Mouse (Mus musculus) CH12.LX (cell line): Measurements from ENCODE around the gene Chst15. TPM values are rescaled to one million over a fixed set of nuclear protein-coding genes. Genes with fewer than 3 reads are reported as not detected.

Source experiments
- DNase-seq: peaks from one replicate; pipeline ENCODE4 v3.0.0-alpha.2; 2013; ENCODE audit errors: extremely low read depth
- H3K27ac ChIP-seq: 2 replicates; pipeline ENCODE4 v1.5.1; 2012; ENCODE audit warnings: low read depth, mild to moderate bottlenecking, control low read depth, moderate library complexity; ENCODE audit not compliant: insufficient read depth
- H3K27me3 ChIP-seq: replicated peaks from 2 replicates; pipeline ENCODE3; 2012; ENCODE audit warnings: inconsistent platforms
- H3K36me3 ChIP-seq, 2 experiments: replicated peaks in 1 of 2; 2 replicates each; pipeline versions ENCODE3 to v1.6.1; 2012; ENCODE audit warnings: inconsistent platforms in 1 of 2, low read length in 1 of 2, mild to moderate bottlenecking in 1 of 2, mixed read lengths in 1 of 2, moderate library complexity in 1 of 2; ENCODE audit not compliant: control insufficient read depth in 1 of 2, insufficient read depth in 1 of 2
- H3K4me1 ChIP-seq, 2 experiments: 2 replicates each; pipeline ENCODE4 v1.6.1; 2012; ENCODE audit warnings: inconsistent platforms in 1 of 2, moderate library complexity in 1 of 2; ENCODE audit not compliant: insufficient read depth in 2 of 2, control insufficient read depth in 1 of 2
- H3K4me2 ChIP-seq: 2 replicates; pipeline ENCODE4 v1.6.1; 2012; ENCODE audit warnings: low read depth, mild to moderate bottlenecking, control low read depth; ENCODE audit not compliant: poor library complexity, insufficient read depth, severe bottlenecking
- H3K4me3 ChIP-seq, 3 experiments: fragments of 150-350 bp in 1 of 3; sonication (generic) in 1 of 3; replicated peaks in 1 of 3; 2 replicates each; pipeline versions ENCODE3 to v1.5.1; 2011 to 2012; ENCODE audit warnings: low read depth in 2 of 3, low read length in 2 of 3, mild to moderate bottlenecking in 2 of 3, moderate library complexity in 2 of 3, control low read depth in 1 of 3, improper control_type of control experiment in 1 of 3, inconsistent platforms in 1 of 3, mixed read lengths in 1 of 3; ENCODE audit not compliant: poor library complexity in 1 of 3
- H3K79me2 ChIP-seq: replicated peaks from 2 replicates; pipeline ENCODE4 v1.6.1; 2012; ENCODE audit warnings: mild to moderate bottlenecking, moderate library complexity; ENCODE audit not compliant: control insufficient read depth, poor library complexity, insufficient read depth, severe bottlenecking; ENCODE audit errors: extremely low read depth
- H3K9ac ChIP-seq: 2 replicates; pipeline ENCODE4 v1.6.1; 2012; ENCODE audit warnings: low read depth, mild to moderate bottlenecking, control low read depth, moderate library complexity; ENCODE audit not compliant: insufficient read depth
- H3K9me3 ChIP-seq: replicated peaks from 2 replicates; pipeline ENCODE3; 2012; ENCODE audit warnings: low read length, inconsistent platforms, mixed read lengths
- BHLHE40 ChIP-seq: IDR thresholded peaks from 2 replicates; pipeline ENCODE4 v1.6.1; 2011; ENCODE audit warnings: mild to moderate bottlenecking, low read depth, low read length, improper control_type of control experiment
- CHD2 ChIP-seq: IDR thresholded peaks from 2 replicates; pipeline ENCODE4 v1.6.1; 2011; ENCODE audit warnings: low read length, improper control_type of control experiment
- EP300 ChIP-seq: IDR thresholded peaks from 2 replicates; pipeline ENCODE4 v1.6.1; 2011; ENCODE audit warnings: low read length, improper control_type of control experiment
- ETS1 ChIP-seq: conservative IDR thresholded peaks from 2 replicates; pipeline ENCODE4 v1.6.1; 2012; ENCODE audit warnings: low read depth, mild to moderate bottlenecking, inconsistent platforms, low read length, improper control_type of control experiment, moderate library complexity
- GABPA ChIP-seq: IDR thresholded peaks from 2 replicates; pipeline ENCODE4 v1.6.1; 2012; ENCODE audit warnings: low read depth, low read length, improper control_type of control experiment, inconsistent platforms; ENCODE audit not compliant: insufficient replicate concordance
- JUND ChIP-seq: conservative IDR thresholded peaks from 2 replicates; pipeline ENCODE4 v1.6.1; 2011; ENCODE audit warnings: low read depth, low read length, improper control_type of control experiment
- MAFK ChIP-seq: IDR thresholded peaks from 2 replicates; pipeline ENCODE4 v1.6.1; 2011; ENCODE audit warnings: low read length, improper control_type of control experiment; ENCODE audit not compliant: insufficient replicate concordance
- MAX ChIP-seq: IDR thresholded peaks from 2 replicates; pipeline ENCODE4 v1.6.1; 2011; ENCODE audit warnings: low read length, improper control_type of control experiment
- MAZ ChIP-seq: IDR thresholded peaks from 2 replicates; pipeline ENCODE4 v1.6.1; 2012; ENCODE audit warnings: low read depth, mild to moderate bottlenecking, inconsistent platforms, low read length, improper control_type of control experiment, moderate library complexity
- MEF2A ChIP-seq: IDR thresholded peaks from 2 replicates; pipeline ENCODE4 v1.6.1; 2014; ENCODE audit warnings: low read depth, mild to moderate bottlenecking, inconsistent platforms, low read length, improper control_type of control experiment, borderline replicate concordance
- MXI1 ChIP-seq: IDR thresholded peaks from 2 replicates; pipeline ENCODE4 v1.6.1; 2011; ENCODE audit warnings: mild to moderate bottlenecking, low read depth, low read length, improper control_type of control experiment
- MYC ChIP-seq: IDR thresholded peaks from 2 replicates; pipeline ENCODE4 v1.6.1; 2011; ENCODE audit warnings: low read depth, mild to moderate bottlenecking, improper control_type of control experiment, low read length
- NRF1 ChIP-seq: IDR thresholded peaks from 2 replicates; pipeline ENCODE4 v1.6.1; 2014; ENCODE audit warnings: low read depth, mild to moderate bottlenecking, inconsistent platforms, low read length, improper control_type of control experiment, moderate library complexity
- PAX5 ChIP-seq: IDR thresholded peaks from 2 replicates; pipeline ENCODE4 v1.6.1; 2012; ENCODE audit warnings: low read length, inconsistent platforms, mixed read lengths
- POLR2AphosphoS2 ChIP-seq: IDR thresholded peaks from 2 replicates; pipeline ENCODE4 v1.6.1; 2011; ENCODE audit warnings: low read depth, low read length, improper control_type of control experiment
- RCOR1 ChIP-seq: conservative IDR thresholded peaks from 2 replicates; pipeline ENCODE4 v1.6.1; 2012; ENCODE audit warnings: low read depth, mild to moderate bottlenecking, inconsistent platforms, low read length, improper control_type of control experiment
- SIN3A ChIP-seq: IDR thresholded peaks from 2 replicates; pipeline ENCODE4 v1.6.1; 2012; ENCODE audit warnings: low read length, improper control_type of control experiment, inconsistent platforms
- SMC3 ChIP-seq: IDR thresholded peaks from 2 replicates; pipeline ENCODE4 v1.6.1; 2011; ENCODE audit warnings: low read depth, low read length, improper control_type of control experiment
- TCF12 ChIP-seq: IDR thresholded peaks from 2 replicates; pipeline ENCODE4 v1.6.1; 2014; ENCODE audit warnings: low read depth, mild to moderate bottlenecking, inconsistent platforms, low read length, improper control_type of control experiment
- USF1 ChIP-seq: IDR thresholded peaks from 2 replicates; pipeline ENCODE4 v1.6.1; 2014; ENCODE audit warnings: low read depth, mild to moderate bottlenecking, inconsistent platforms, low read length, improper control_type of control experiment
- ZC3H11A ChIP-seq: IDR thresholded peaks from 2 replicates; pipeline ENCODE4 v1.6.1; 2012; ENCODE audit warnings: low read depth, mild to moderate bottlenecking, inconsistent platforms, low read length, improper control_type of control experiment
- ZKSCAN1 ChIP-seq: IDR thresholded peaks from 2 replicates; pipeline ENCODE4 v1.6.1; 2012; ENCODE audit warnings: low read depth, inconsistent platforms, low read length, improper control_type of control experiment, borderline replicate concordance
- ZMIZ1 ChIP-seq: IDR thresholded peaks from 2 replicates; pipeline ENCODE4 v1.6.1; 2012; ENCODE audit warnings: low read depth, mild to moderate bottlenecking, inconsistent platforms, low read length, improper control_type of control experiment
- ZNF384 ChIP-seq: IDR thresholded peaks from 2 replicates; pipeline ENCODE4 v1.6.1; 2012; ENCODE audit warnings: low read depth, low read length, improper control_type of control experiment, inconsistent platforms
- dilution Hi-C: fragments of 300-500 bp; cut with MboI; formaldehyde crosslinking; loops from 2 replicates; pipeline ENCODE4 v1.14.3; 2020; ENCODE audit warnings: low sequenced_read_pairs; ENCODE audit not compliant: extremely low pct_unique_long_range_greater_than_20kb, extremely low pct_ligation_motif_present
- in situ Hi-C: fragments of 300-500 bp; cut with MboI; formaldehyde crosslinking; loops from 3 replicates; pipeline ENCODE4 v1.14.3; 2019; ENCODE audit warnings: low sequenced_read_pairs, low pct_ligation_motif_present, low pct_unique_long_range_greater_than_20kb, mixed read lengths
- polyA plus RNA-seq: library from polyadenylated mRNA; unstranded; fragments of >175 nt; gene quantifications from 2 replicates; pipeline ENCODE4 v1.2.1, GENCODE M21; 2012; ENCODE audit warnings: low read depth; ENCODE audit not compliant: insufficient read length
- total RNA-seq, 2 experiments: library from RNA; depleted of rRNA; stranded (reverse); fragments of 300-350 nt in 1 of 2; fragments of >200 nt in 1 of 2; gene quantifications; 2 replicates each; pipeline ENCODE4 v1.2.3; 2012 to 2014

Chst15 gene
- total and polyA plus RNA-seq, 3 experiments: 0.42 to 0.81 (median 0.57) TPM

GRCm38 (mm10) chr7:132223452-132224141 lies 93.4 kb downstream of the Chst15 start:
- Histone ChIP-seq H3K27me3 (peaks cover 76% of the 10 kb centered on the region), H3K79me2 (no peaks in the 10 kb centered on the region), H3K4me3 (no peak overlapping the region), H3K9me3 (no peaks in the 10 kb centered on the region), H3K27ac (no peak overlapping the region)
- dilution Hi-C loops: no loop called here
- TF ChIP-seq MAFK: no peak
- TF ChIP-seq EP300: no peak
- no peak for TF ChIP-seq JUND
- TF ChIP-seq MYC: no peak
- TF ChIP-seq ZC3H11A: no peak
- no peak for TF ChIP-seq ZMIZ1
- no peak for TF ChIP-seq TCF12
- TF ChIP-seq RCOR1: no peak
- TF ChIP-seq ZNF384: no peak
- TF ChIP-seq POLR2AphosphoS2: no peak
- no peak for TF ChIP-seq GABPA
- TF ChIP-seq MAZ: no peak
- TF ChIP-seq NRF1: no peak
- TF ChIP-seq MAX: no peak
- TF ChIP-seq, all 38 proteins: peak for 0
- no peaks in the 10 kb centered on the region for H3K36me3 ChIP-seq
- H3K4me2 ChIP-seq: no peak overlapping the region
- H3K9ac ChIP-seq: no peak overlapping the region
- DNase-seq: no peak
- no peaks in the 10 kb centered on the region for H3K4me1 ChIP-seq
- in situ Hi-C loops: loop anchor here (10.0 kb wide), 1 partner anchor 321 kb away; no protein-coding TSS in a partner anchor

- Histone ChIP-seq H3K27me3 (peaks cover 84% of the 10 kb centered on the region), H3K4me2 (no peak overlapping the region), H3K9me3 (no peaks in the 10 kb centered on the region), H3K4me3 (no peak overlapping the region), H3K36me3 (no peaks in the 10 kb centered on the region), H3K79me2 (no peaks in the 10 kb centered on the region), H3K4me1 (no peaks in the 10 kb centered on the region), H3K27ac (no peak overlapping the region), H3K9ac (no peak overlapping the region)
- TF ChIP-seq PAX5: no peak
- no peak for TF ChIP-seq MAZ
- TF ChIP-seq ZMIZ1: no peak
- TF ChIP-seq JUND: no peak
- TF ChIP-seq MEF2A: no peak
- TF ChIP-seq USF1: no peak
- no peak for TF ChIP-seq EP300
- no peak for TF ChIP-seq GABPA
- TF ChIP-seq ZKSCAN1: no peak
- TF ChIP-seq MAFK: no peak
- no peak for TF ChIP-seq ETS1
- TF ChIP-seq SIN3A: no peak
- no peak for TF ChIP-seq MXI1
- no peak for TF ChIP-seq CHD2
- no peak for TF ChIP-seq POLR2AphosphoS2
- TF ChIP-seq MYC: no peak
- TF ChIP-seq SMC3: no peak
- no peak for TF ChIP-seq BHLHE40
- in situ Hi-C loops: loop anchor here (10.0 kb wide), 1 partner anchor 319 kb away; no protein-coding TSS in a partner anchor
- dilution Hi-C loops: no loop called here
- no peak for DNase-seq
Measured at GRCm38 (mm10) chr7:132214031-132214430, 103.0 kb downstream of the Chst15 start.
